8 mouse cellular contexts compared by ENCODE assay signal in genomic region chr12:52382832-52383580, GRCm38 (mm10).
A peak's percentile ranks its signal among the peaks of the same experiment; 100 is the strongest.
DNase-seq lines count a peak whose midpoint lies in the region; ATAC-seq lines count a peak whose summit lies in the region.

No protein-coding gene starts in this region.

- no peaks in the 10 kb centered on the region for H3K36me3 ChIP-seq in heart, embryonic 14.5 days (ENCODE audit: control insufficient read depth, insufficient read depth, low read length)
- H3K36me3 ChIP-seq in intestine, embryonic 16.5 days (ENCODE audit: control insufficient read depth, insufficient read depth, low read length) = no peaks in the 10 kb centered on the region
- H3K36me3 ChIP-seq in midbrain, embryonic 12.5 days = no peaks in the 10 kb centered on the region

- no peaks in the 10 kb centered on the region for H3K27me3 ChIP-seq in heart, embryonic 14.5 days (ENCODE audit: control insufficient read depth, insufficient read depth, low read length)
- H3K27me3 ChIP-seq in intestine, embryonic 16.5 days (replicated peaks; ENCODE audit: control insufficient read depth, insufficient read depth, low read length) = no peaks in the 10 kb centered on the region
- H3K27me3 ChIP-seq in midbrain, embryonic 12.5 days = no peaks in the 10 kb centered on the region

- DNase-seq in heart, adult 18-20 months = no peak
- peak; percentile 32 to 61 for DNase-seq in adrenal gland, postnatal 36 days
- no peak for DNase-seq in gastrocnemius, postnatal 4 days (ENCODE audit: low spot score in 2 of 2)
- DNase-seq in thymus, postnatal 25 days = no peak
- DNase-seq in right cerebral cortex, adult 18-20 months = no peak

- peak overlapping the region; percentile 50 for H3K4me2 ChIP-seq in heart, embryonic 14.5 days (ENCODE audit: low read length)
- H3K4me2 ChIP-seq in intestine, embryonic 16.5 days (ENCODE audit: low read depth, low read length) = no peak overlapping the region; the same call in 1 of the 2 replicates
- peak overlapping the region; percentile 31 for H3K4me2 ChIP-seq in midbrain, embryonic 12.5 days (replicated peaks)

- peaks cover 10 to 16% of the 10 kb centered on the region in 2 experiments; a peak in 3 of 4 replicates for H3K4me1 ChIP-seq in heart, embryonic 14.5 days (ENCODE audit: control insufficient read depth in 2 of 2, insufficient read depth in 2 of 2, low read length in 2 of 2)
- H3K4me1 ChIP-seq in intestine, embryonic 16.5 days (ENCODE audit: control insufficient read depth, insufficient read depth, low read length) = peaks cover 25% of the 10 kb centered on the region
- peaks cover 25% of the 10 kb centered on the region for H3K4me1 ChIP-seq in midbrain, embryonic 12.5 days

- H3K9me3 ChIP-seq in heart, embryonic 14.5 days (ENCODE audit: control insufficient read depth, low read length) = no peaks in the 10 kb centered on the region
- H3K9me3 ChIP-seq in intestine, embryonic 16.5 days (ENCODE audit: control insufficient read depth, low read length) = no peaks in the 10 kb centered on the region
- H3K9me3 ChIP-seq in midbrain, embryonic 12.5 days = no peaks in the 10 kb centered on the region

- 22% methylated on average over 7 of the region's 7 CpGs for WGBS in heart, embryonic 14.5 days
- 10% methylated on average over 7 of the region's 7 CpGs for WGBS in intestine, embryonic 16.5 days
- WGBS in midbrain, embryonic 12.5 days = 5% methylated on average over 7 of the region's 7 CpGs

- H3K9ac ChIP-seq in heart, embryonic 14.5 days (ENCODE audit: low read length) = peak overlapping the region; percentile 44; the same call in 1 of the 2 replicates
- no peak overlapping the region for H3K9ac ChIP-seq in intestine, embryonic 16.5 days (ENCODE audit: low read depth, low read length)
- H3K9ac ChIP-seq in midbrain, embryonic 12.5 days (replicated peaks) = no peak overlapping the region

- ATAC-seq in heart, embryonic 14.5 days (ENCODE audit: insufficient number of reproducible peaks, insufficient read depth, low FRiP score, low read depth) = no peak
- peak; percentile 80 for ATAC-seq in intestine, embryonic 16.5 days
- 0 out of 2 replicates have a peak, but pooled peaks have one; percentile 31 for ATAC-seq in midbrain, embryonic 12.5 days (ENCODE audit: low FRiP score, low read depth)

- H3K27ac ChIP-seq in heart, embryonic 14.5 days (replicated peaks in 1 of 2; ENCODE audit: control insufficient read depth in 1 of 2, insufficient read depth in 1 of 2, low read depth in 2 of 2, low read length in 2 of 2) = no peak overlapping the region; a peak in 1 of 4 replicates
- 0 out of 2 replicates have a peak overlapping the region, but pooled peaks have one; percentile 19 for H3K27ac ChIP-seq in intestine, embryonic 16.5 days (ENCODE audit: low read length)
- no peak overlapping the region for H3K27ac ChIP-seq in midbrain, embryonic 12.5 days (replicated peaks)

- H3K4me3 ChIP-seq in heart, embryonic 14.5 days (ENCODE audit: control insufficient read depth in 1 of 2, insufficient read depth in 1 of 2, low read depth in 1 of 2, low read length in 2 of 2) = no peak overlapping the region
- no peak overlapping the region for H3K4me3 ChIP-seq in intestine, embryonic 16.5 days (ENCODE audit: low read length)
- no peak overlapping the region for H3K4me3 ChIP-seq in midbrain, embryonic 12.5 days

Comparison
In these comparisons a context has a peak if more than half of its experiments do, and no peak if none do; other contexts are left out.
1. DNase-seq: peak in adrenal gland, postnatal 36 days (2 of 2); none in heart, adult 18-20 months (0 of 2), gastrocnemius, postnatal 4 days (0 of 2), thymus, postnatal 25 days (single experiment) and right cerebral cortex, adult 18-20 months (single experiment).